Mouse (Mus musculus) liver, postnatal 0 days (tissue): ENCODE results near the gene Ccdc162.

ENCODE experiments used
- CTCF ChIP-seq: sonication (generic); IDR thresholded peaks from 2 replicates; pipeline ENCODE4 v1.5.1; 2016; ENCODE audit warnings: antibody characterized with exemption, low read depth
- EP300 ChIP-seq: IDR thresholded peaks from 2 replicates; pipeline ENCODE4 v1.6.1; 2016; ENCODE audit warnings: antibody characterized with exemption, low read depth, mild to moderate bottlenecking

DNA sequence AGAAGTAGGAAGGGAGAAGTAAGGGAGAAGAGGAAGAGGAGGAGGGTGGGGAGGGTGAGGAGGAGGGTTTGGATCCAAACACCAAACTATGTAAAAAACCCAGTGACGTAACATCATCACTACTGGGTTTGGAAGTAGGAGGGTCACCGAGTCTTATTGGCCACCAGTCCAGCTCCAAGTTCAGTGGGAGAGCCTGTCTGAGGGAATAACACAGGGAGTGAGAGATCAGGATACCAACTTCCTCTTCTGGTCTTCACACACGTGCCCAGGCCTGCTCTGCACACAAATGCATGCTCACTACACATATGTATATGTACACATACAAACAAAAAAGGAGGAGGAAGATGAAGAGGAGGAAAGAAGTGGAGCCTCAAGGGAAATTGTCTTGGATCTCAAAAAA is 42.1 kb downstream of the Ccdc162 start:
- TF ChIP-seq CTCF (no peak), EP300 (no peak)
